Mouse (Mus musculus) ES-E14 (cell line): ENCODE data around the gene Ifit1bl1.

Source experiments
- CHD2 ChIP-seq: IDR thresholded peaks from 2 replicates; pipeline ENCODE4 v1.6.1; 2014; ENCODE audit warnings: mild to moderate bottlenecking, low read depth, low read length, inconsistent platforms
- HCFC1 ChIP-seq: IDR thresholded peaks from 2 replicates; pipeline ENCODE4 v1.6.1; 2012; ENCODE audit warnings: low read length, inconsistent platforms, borderline replicate concordance; ENCODE audit not compliant: insufficient read depth
- MAFK ChIP-seq: IDR thresholded peaks from 2 replicates; pipeline ENCODE4 v1.6.1; 2014; ENCODE audit warnings: mild to moderate bottlenecking, low read depth, low read length, inconsistent platforms; ENCODE audit not compliant: insufficient read depth
- ZNF384 ChIP-seq: IDR thresholded peaks from 2 replicates; pipeline ENCODE4 v1.6.1; 2012; ENCODE audit warnings: low read depth, low read length, inconsistent platforms

DNA sequence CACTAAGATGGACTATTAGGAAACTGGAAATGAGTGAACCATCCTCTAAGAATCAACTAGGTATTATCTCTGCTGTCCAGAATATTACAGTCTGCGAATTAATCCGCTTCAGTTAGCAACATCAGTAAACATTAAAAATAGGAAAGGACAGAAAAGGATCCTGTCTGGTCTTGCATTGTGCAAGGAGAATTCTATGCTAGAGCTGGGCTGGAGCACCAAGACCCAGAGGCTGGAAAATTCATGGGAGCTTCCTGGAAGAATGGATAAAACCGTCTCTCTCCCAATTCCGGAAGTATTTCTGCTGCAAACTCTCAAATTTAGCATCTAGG is 51.6 kb downstream of the Ifit1bl1 start:
- TF ChIP-seq HCFC1, result no peak
- no peak for TF ChIP-seq ZNF384
- no peak for TF ChIP-seq CHD2
- no peak for TF ChIP-seq MAFK
